Mouse (Mus musculus) thymus, postnatal 36 days (tissue): ENCODE measurements around the gene Csnk1e.
A peak's percentile ranks its signal among the peaks of the same experiment; 100 is the strongest.

Source experiments
- DNase-seq, 2 experiments: peaks; one replicate each; pipeline ENCODE4 v3.0.0; 2022; ENCODE audit warnings: mixed read lengths in 2 of 2

Csnk1e gene

DNA sequence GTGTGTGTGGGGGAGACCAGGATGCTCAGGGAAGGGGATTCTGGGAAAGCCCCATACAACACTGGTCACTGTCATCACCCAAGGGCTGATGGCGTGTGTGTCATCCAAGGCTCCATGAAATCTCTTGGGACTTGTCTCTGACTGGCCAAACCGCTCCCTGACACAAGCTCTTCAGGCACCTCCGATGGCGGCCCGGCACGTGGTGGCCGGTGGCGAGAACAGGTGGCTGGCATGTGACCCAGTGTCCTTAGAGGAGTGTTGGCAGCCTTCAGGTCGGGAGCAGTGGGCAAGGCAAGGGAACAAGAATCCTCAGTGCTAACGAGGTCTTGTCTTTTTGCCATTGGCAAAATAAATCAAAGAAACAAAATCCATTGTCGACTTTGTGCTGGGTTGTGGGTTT is 36.7 kb downstream of the Csnk1e start:
- DNase-seq, result no peak

DNA sequence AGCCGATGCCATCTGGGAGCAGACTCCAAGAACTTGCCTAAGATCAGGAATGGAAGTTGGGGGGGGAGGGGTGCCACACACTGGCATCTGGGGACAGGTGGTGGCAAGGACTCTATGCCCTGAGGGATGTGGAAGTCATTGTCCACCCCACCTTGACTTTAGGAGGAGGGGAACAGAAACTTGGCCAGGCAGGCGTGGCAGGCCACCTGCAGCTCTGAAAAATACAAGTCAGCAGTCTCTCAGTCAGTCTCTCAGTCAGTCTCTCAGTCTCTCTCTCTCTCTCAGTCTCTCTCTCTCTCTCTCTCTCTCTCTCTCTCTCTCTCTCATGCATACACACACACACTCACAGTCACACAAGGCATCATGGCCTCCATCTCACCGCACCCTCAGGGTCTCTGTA is 37.1 kb downstream of the Csnk1e start:
- DNase-seq, result no peak

DNA sequence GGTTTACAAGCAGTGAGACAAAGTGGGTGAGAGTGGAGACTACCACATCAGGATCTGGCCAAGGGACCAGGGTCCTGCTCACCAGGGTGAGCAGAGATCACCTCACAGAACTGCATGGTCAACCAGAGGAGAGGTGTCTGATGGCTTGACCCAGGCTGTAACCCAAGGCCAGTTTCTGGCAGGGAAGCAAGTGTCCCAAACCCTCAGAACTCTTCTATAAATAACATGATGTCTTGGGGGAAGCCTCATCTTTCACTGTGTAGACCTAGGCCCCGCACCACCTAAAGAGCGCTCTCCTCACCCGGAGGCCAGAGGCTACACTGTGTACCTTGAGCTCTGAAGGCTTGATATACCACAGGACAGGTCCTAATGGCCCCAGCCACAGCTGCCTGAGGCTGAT is 38.0 kb downstream of the Csnk1e start:
- DNase-seq, result no peak

DNA sequence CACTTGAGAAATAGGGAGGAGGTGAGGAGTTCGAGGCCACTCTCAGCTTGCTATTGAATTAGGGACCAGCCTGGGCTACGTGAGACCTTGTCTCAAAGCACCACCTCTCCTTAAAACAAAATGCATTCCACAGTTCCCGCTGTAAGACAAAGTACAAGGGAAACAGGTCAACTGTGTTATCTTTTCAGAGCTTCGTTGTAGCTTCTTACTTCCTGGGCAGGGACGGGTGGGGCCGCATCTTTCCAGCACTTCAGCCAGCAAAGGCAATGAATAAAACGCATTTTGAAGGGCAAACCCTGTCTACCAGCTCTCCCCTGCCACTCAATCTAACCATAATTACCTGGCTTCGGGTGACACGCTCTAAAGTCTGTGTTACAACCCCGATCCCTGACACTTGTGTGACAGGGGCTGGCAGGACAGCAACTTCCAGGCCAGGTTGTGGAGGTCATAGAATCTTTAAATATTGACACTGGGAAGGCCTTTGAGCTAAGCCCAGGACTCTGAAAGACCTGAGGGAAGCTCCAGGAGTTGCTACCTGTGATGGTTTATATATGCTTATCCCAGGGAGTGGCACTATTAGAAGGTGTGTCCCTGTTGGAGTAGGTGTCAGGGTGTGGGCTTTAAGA is 38.8 kb downstream of the Csnk1e start:
- DNase-seq, result no peak

DNA sequence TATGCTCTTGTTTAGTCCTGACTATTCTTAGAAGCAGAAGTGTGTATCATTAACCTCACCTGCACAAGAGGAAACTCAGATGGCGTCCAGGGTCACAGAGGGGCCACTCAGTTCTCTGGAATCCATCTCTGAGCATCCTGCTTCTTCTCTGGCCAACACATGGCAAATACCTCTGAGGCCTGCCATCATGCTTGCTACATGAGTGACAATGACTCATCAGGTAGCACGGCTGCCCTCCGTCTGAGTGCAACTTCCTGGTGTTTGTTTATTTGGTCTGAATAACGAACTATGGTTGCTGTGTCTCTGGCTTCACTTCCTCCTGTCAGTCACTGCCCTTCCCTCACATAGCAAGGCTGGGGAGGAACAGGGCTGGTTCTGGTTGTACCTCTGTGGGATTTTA is 40.9 kb downstream of the Csnk1e start:
- peak; percentile 12 to 35 for DNase-seq

DNA sequence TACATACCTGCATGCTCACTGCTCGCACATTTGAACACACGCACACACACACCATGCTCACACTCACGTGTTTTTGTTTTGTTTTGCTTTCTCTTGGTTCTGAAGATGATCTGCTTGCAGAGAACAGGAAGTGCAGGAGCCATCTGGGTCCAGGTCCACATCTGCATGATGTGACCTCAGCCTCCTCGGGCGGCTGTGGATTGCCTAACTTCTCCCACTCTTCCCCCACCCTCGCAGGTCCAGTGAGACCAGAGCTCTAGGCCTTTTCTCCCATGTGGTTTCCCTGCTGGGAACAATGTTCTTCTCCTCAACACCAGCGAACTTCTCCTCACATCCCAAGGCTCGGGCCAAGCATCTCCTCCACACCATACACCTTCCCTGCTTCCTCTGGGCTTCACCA is 41.6 kb downstream of the Csnk1e start:
- peak in 1 of 2 experiments; percentile 12 for DNase-seq

DNA sequence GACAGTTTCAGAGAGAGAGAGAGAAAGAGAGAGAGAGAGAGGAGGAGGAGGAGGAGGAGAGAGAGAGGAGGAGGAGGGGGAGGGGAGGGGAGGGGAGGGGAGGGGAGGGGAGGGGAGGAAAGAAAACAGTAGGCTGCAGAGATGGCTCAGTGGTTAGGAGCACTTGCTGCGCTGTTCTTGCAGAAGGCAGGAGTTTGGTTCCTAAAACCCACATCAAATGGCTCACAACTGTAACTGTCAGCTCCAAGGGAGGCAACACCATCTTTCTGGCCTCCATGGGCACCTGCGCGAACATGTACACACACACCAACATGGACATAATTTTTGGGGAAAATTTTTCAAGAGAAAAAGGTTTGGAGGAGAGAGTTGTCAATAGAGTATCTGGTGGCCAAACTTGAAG is 42.2 kb downstream of the Csnk1e start:
- peak; percentile 22 to 47 for DNase-seq

DNA sequence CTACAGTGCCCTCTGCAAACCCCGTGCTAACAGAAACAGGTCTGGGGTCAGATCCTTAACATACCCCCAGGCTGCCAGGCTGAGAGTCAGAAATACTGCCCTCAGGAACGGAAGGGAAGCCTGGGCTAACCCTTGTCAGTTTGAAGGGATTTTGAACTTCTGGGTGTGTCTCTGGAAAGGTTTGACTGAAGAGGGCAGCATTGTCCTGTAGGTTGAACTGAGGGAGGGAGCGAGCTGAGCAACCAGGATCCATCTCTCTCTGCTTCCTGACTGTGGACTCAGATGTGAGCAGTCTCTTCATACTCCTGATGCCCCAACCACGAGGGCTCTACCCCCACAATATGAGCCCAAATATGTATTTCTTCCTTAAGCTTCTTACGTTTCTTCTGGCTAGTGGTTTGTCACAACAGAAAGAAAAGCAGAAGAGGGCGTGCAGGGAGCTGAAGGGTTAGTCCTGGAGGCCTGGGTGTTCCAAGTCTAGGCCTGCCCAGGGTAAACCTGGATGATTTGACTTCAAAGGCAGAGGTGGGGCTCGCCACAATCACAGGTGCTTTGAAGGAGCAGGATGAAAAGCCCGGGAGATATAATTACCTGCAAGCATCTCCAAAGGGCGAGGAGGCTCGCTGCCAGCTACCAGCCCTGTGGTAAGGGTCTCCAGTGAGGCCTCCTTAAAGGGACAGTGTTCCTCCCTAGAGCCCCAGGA is 43.9 kb downstream of the Csnk1e start:
- DNase-seq, result peak in 1 of 2 experiments; percentile 15

DNA sequence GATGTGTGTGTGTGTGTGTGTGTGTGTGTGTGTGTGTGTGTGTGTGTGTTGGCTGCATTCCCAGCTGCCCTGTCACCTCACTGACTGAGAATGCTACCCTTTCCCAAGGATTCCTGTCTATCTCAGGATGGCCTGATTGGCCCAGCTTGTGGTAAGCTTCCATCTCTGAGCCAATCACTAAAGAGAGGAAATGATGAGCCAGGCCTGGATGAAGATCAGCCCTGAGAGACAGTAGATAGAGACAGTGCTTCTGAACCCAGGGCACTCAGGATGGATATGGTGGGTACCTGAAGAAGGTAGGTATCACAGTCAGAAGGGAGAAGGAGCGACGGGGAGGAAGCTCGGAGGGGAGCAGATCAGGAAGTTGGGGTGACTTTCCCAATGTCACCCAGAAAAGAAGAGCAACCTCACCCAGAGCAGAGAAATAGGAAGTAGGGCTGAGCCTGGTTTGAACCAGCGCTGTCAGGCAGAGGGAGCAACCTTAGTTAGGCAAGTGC is 46.2 kb downstream of the Csnk1e start:
- DNase-seq, result no peak

DNA sequence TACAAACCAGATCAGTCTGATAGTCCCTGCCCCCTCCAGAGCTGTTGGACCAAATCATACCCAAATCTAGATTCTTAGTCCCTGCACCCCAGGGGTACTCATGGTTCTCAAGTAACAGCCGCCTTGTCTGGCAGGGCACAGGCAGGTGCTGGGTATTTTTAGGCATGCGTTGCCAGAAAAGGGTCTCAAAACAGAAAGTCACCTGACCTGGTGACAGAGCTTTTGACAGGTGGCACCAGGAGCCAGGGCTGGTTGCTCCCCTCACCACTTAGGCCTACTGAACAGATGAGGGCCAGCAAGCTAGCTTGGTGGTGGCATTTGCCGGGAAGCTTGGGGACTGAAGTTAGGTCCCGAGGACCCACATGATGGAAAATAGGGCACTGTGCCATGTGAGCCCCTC is 48.8 kb downstream of the Csnk1e start:
- DNase-seq, result peak; percentile 23 to 61

DNA sequence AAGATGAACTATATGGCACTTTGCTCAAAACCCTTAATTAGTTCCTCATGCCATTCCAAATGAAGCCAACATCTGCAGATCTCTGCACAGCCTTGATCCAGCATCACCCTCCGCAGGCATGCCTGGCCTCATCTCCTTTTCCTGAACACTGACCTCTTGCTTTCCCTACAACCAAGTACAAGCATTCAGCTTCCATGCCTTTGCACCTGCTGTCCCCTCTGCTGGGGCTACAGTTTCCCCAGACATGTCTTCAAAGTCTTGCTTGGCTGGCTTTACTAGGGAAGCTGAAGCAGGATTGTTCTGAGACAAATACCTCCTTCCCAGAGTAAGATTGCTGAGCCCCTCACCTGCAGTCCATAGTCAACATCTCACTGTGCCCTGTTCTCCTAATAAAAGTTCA is 51.1 kb downstream of the Csnk1e start:
- no peak for DNase-seq

DNA sequence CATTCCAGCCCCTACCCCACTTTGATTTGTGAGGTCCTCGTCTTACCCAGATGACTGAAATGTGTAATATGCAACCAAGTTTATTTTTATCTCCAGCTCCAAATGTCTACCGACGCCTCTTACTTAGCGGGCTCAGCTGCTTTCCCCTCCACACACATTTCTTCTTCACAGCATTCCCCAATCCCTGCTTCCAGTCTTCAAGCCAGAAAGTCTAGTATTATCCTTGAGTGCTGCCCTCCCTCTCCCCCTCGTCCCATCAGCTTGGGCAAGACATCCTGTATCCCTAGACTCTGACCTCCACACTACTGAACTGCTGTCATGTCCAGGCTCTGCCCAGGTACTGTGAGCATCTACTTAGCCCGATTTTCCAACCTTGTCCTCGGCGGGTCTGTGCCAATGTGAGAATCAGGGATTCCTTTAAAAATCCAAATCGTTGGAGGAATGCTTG is 51.6 kb downstream of the Csnk1e start:
- no peak for DNase-seq

DNA sequence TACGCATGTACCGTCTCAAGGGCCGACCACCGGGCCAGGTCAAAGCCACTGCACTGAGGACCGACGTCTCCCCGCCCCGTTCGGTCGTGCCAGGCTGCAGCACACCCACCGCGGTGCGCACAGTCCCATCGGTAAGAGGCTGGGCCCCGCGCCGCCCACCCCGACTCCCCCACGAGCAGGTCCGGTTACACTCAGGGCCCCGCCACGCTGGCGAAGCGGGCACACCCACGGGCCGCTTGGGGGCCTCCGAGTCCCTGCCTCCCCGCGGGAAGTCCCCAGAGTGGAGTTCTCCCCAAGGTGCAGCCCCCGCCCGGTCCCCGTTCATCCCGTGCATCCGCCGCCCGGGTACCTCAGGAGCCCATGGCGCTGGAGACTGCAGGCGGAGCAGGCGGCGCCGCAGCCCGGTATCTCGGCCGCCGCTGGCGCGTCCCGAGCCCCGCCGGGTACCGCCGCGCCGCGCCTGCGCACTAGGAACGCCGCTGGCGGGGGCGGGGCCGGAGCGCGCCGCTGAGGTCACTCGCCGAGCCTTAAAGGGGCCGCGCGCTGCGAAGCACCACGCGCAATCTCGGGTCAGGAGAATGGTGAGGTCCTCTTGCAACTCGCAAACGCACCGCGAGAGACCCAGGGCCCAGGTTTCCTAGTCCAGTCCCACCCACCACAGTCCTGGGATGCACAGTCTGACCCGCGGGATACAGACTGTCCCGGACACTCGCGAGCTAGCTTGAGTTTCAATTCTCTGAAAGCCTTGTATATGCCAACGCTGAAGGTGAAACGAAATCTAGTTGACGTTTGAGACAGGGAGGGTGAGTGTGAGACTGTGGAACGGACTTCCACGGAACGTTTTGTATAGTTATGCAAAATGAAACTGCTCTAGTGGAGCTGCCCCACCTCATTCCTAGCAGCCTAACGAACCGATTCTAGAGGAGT is 52.3 kb downstream of the Csnk1e start, which contains the start of gene Tmem184b:
Gene Tmem184b (minus strand): TSS at position 734 of the 927 bp plus-strand sequence.
- peak; percentile 87 to 89 for DNase-seq

DNA sequence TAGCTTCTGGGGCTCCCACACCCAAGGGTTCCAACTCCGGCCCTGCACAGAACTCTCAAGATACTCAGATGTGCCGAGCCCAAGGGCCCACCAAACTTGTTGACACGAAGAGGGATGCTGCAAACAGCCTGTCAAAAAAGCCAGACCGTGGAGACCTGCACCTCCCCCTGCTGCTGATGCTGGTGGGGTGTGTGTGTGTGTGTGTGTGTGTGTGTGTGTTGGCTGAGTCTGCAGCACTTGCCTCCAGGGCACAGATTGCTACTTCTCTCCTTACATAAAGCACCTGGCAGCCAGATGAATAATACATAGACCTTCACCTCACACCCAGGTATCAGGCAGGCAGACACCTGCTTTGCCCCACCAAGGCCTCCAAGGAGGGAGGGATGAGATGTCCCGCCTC is 53.2 kb downstream of the Csnk1e start:
- no peak for DNase-seq

DNA sequence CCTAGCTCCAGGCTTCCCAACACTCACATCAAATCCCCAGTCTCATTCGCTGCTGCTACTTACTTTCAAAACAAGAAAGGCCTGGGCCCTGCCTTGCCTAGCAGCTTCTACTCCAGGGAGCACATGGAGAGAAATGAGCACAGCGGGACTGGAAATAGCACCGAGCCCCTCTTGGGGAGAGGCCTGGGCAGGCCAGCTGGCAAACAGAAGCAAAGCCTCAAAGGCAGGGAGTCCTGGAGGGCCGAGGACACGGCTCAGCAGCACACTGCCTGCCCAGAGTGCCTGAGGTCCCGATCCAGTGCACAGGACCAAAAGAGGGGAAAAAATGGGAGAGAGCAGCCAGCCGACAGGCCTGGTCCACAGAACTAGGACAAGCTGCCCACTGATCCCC is 54.4 kb downstream of the Csnk1e start:
- no peak for DNase-seq

DNA sequence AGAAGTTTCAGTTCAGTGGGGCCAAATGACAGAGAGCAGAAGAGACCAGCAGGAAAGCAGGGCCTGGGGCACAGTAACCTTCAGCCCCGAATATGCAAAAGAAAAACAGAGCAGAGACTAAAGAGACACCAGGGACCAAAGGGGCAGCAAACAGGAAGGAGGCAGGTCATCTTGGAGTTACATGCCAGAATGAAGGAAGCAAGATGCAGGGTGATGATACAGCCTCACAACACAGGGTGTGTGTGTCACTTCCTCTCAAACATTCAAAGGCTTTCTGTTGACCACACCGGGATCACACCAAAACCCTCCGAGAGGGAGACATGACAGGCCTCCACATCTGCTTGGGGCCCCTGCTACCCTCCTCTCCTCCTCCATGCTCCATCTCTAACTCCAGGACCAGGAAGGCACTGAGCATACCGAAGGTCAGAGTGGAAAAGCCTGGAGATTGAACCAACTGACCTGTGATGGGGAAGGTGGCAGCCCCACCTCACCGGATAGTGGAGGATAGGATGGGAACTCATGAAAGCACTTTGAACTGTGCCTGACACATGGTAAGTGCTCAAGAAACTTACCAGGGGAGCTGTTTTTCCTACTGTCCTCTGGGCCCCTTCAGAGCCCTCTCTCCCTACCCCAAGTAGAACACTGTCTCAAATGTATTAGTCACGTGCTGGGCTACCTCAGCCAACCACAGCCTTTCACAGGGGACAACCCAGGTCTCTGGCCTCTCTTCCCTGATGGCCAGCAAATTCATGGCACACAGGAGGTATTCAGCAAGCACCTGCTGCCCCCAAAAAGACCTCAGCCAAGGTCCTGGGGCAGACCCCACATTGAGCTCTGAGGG is 55.0 kb downstream of the Csnk1e start:
- DNase-seq, result no peak

DNA sequence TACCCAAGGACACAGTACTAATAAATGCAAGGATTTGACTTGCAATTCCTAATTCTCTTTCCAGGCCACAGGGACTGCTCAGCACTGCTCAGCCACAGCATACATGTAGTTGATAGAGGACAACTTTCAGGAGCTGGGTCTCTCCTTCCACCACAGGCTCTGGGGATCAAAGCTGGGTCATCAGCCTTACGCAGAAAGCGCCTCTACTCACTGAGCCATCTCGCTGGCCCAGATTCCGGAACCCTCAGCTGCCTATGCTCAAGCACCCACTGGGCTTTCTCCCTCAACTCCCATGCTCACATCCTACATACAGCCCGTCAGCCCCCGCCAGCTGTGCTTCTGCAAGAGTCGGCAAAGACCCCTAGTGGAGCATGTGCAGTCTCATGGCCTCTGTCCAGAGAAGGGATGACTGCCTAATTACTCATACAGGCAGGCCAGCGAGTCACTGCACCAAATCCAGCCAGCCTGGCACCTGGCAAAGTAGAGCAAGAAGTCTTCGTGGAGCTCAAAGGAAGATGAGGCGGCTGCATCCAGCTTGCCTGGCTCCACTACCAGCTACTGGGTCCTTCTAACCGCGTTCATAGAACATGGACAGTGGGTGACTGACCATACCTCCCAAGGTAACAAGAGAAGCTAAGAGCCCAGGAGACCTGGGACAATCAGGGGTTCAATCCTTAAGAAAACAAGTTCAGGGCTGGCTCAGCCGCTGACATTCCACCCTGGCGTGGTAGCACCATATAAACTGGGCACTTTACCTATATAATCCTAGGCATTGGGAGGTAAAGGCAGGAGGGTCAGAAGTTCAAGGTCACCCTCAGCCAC is 55.9 kb downstream of the Csnk1e start:
- DNase-seq, result no peak

DNA sequence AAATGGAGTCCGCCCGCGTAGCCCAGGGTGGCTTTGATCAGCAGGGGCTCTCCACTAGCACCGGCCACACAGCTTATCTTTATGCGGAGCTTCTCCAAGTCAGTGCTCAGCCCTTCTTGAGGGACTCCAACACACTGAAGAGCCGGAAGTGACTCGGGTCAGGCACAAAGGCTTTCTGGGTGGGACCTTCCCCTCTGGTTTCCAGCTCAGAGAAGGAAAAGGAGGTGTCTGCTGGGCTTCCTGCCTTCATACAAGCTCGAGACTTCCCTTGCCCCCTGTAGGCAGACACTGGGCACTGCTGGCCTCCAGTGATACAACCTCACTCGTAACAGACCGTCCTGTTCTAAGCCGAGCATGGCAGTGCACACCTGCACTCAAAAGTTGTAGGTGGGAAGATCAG is 58.6 kb downstream of the Csnk1e start:
- peak; percentile 45 to 59 for DNase-seq

DNA sequence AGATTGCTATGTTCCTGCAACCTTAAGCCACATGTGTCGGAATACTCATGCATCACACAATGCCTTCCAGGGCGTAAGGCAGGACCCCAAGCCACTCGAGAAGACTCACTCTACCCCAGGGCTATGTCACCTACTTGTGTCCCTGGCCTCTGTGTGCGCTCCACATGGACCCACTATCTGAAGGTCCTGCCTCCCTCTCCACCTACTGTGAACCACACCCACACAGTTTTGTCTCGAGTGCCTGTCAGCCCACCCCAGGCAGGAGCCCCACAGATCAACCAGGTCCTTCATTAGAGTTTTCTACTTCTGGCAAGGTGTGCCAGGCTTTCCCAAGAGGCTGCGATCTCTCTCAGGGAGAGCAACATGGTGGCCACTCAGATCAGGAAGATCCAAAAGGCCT is 60.1 kb downstream of the Csnk1e start:
- DNase-seq, result no peak

DNA sequence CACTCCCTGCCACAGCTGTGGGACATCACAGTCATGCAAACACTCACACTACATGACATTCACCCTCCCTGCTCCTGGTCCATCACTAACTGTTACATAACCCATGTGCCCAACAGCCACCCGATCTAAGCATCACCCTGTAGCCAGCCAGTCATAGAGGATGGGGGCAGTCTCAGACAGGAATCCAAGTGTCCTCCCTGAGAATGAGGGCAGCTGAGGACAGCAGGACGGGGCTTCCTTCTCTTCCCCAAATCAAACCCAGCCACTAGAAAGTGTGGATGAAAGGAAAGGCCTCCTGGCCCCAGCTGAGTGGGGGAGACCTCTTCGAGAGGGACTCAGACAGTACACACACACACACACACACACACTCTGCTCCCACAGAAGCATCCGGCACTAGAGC is 60.5 kb downstream of the Csnk1e start:
- no peak for DNase-seq

DNA sequence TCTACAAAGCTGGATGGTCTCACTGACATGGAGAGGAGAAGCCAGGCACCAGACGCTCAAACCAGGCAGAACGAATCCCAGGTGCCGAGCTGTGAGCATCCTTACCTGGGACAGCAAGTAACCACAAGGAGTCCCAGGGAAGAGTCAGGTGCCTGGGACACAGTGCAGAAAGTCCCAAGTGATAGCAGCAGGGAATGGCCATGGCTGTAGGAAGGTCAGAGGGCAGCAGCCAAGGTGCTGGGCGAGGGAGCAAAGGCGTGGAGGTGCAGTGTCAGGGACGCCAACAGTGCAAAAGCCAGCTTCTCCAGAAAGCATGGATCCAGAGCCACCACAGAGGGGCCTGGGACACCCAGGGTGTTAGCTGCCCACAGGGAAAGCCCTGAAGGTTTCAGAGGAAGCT is 62.3 kb downstream of the Csnk1e start:
- DNase-seq, result no peak

DNA sequence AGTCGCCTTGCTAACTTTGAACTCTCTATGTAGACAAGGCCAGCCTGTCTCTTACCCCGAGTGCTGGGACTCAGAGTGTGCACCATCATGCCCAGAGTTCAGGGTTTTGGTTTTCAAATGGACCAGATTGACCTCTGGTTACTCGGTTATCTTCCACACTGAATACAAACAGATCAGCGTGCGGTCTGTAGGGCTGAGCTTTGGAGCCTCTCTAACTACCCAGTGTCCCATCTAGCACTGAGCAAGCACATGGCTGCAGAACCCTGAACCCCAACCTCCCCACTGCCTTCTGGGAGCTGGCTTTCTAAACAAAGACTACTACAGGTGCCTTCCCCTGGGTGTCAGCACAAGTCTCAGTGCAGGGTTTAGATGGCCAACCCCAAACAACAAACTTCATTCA is 62.8 kb downstream of the Csnk1e start:
- no peak for DNase-seq
